Mouse (Mus musculus) Patski (cell line): ENCODE results near the gene Etv5. TPM values are rescaled to one million over a fixed set of nuclear protein-coding genes. Genes with fewer than 3 reads are reported as not detected.
"Not testable (repeated sequence)": the region's sequence is repeated elsewhere in the genome, so short reads cannot be mapped to it uniquely, and the experiment has no call there.

Experiments
- ATAC-seq: fragments of 100-300 bp; one replicate; pipeline ENCODE4 v1.8.0; 2021
- CTCF ChIA-PET: fragments of 350-600 bp; sonication (Branson Sonifier 250); formaldehyde crosslinking; loops from one replicate; lab custom pipeline; 2022; ENCODE audit warnings: inconsistent platforms; lab: Charles Lee
- POLR2A ChIA-PET: fragments of 350-600 bp; sonication (Branson Sonifier 250); formaldehyde crosslinking; loops from one replicate; lab custom pipeline; 2022; ENCODE audit warnings: antibody characterized with exemption, inconsistent platforms; lab: Charles Lee
- DNase-seq: peaks from one replicate; pipeline ENCODE4 v3.0.0-alpha.2; 2011; ENCODE audit warnings: low read depth, low spot score
- H3K27me3 ChIP-seq: fragments of 371-371 bp; one replicate; pipeline ENCODE4 v1.5.1; 2021
- CTCF ChIP-seq: fragments of 100-300 bp; IDR thresholded peaks from one replicate; pipeline ENCODE4 v1.5.1; 2021
- in situ Hi-C: fragments of 300-500 bp; cut with MboI; formaldehyde crosslinking; loops from 3 replicates; pipeline ENCODE4 v1.11.1; 2018; ENCODE audit warnings: low pct_unique_long_range_greater_than_20kb, mixed read lengths
- polyA plus RNA-seq: library from polyadenylated mRNA; unstranded; gene quantifications from one replicate; pipeline ENCODE4 v1.2.3, GENCODE M21; 2021

The Etv5 gene
- polyA plus RNA-seq, 1 experiment from 2014 or later = 23.7 TPM

DNA sequence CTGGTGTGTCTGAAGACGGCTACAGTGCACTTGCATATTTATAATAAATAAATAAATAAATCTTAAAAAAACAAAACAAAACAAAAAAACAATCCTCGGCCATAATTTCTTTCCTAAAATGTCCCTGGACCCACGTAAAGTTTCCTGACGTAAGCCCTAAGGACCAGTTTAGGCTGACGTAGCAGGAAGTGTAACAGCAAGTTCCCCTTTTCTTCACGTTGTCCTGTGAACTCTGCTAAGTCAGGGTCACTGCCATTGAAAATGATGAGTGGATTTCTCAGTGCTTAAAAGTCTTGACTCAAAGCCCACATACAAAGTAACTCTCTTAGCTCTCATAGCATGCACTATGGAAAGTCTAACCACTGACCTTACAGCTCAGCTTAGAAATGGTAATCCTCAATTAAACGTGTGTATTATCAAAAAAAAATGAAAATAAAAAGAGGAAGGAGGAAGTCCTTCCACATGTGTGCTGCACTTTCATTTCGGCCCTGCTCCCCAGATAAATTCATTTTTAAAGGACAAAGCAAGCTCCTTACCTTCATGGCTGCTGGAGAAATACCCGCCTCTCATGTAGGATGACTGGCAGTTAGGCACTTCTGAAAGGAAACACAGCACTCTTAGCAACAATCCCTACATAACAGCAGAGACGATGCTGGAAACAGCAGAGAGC lies 40.6 kb downstream of the Etv5 start:
- no peak for TF ChIP-seq CTCF
- DNase-seq = no peak
- in situ Hi-C loops = no loop called here
- CTCF ChIA-PET = no interaction called here
- ATAC-seq = no peak
- no peaks in the 10 kb centered on the region for H3K27me3 ChIP-seq
- POLR2A ChIA-PET = no interaction called here

DNA sequence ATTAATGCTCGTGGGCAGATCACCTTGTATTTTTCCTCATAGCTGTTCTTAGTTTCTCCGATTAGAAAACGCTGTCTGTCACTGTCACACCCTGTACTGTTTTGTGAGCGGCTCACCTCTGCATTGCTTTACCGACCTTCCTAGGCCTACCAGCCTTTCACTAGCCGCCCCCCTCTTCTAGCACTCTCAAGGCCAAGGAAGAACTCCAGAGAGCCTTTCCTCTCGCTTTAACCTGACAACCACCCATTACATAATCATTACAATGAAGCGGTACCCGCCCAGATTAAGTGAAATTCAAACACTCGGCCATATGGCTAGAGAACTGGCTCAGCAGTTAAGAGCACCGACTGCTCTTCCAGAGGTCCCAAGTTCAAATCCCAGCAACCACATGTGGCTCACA lies 41.2 kb downstream of the Etv5 start:
- in situ Hi-C loops = no loop called here
- no peak for TF ChIP-seq CTCF
- CTCF ChIA-PET = no interaction called here
- DNase-seq (no peak), ATAC-seq (no peak)
- no peaks in the 10 kb centered on the region for H3K27me3 ChIP-seq
- POLR2A ChIA-PET = no interaction called here

DNA sequence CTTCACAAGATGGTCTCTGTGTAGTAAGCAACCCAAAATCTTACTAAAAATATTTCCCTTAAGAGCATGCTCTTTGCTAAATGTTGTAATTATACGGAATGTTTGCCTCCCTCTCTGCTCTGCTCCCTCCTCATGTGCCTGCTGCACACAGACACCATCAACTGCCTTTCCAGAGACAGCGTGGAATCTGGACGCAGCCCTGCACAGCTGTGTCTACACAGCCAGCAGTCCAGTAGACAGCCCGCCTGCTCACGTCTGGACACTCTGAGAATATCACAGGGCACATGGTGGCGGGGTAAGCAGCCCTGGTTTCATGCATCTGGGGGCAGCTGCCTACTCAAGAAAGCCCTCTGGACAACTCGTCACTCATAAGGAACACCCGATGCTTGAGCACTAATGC lies 43.1 kb downstream of the Etv5 start:
- DNase-seq (no peak), ATAC-seq (no peak)
- no peaks in the 10 kb centered on the region for H3K27me3 ChIP-seq
- POLR2A ChIA-PET = no interaction called here
- TF ChIP-seq CTCF = no peak
- in situ Hi-C loops = no loop called here
- CTCF ChIA-PET = no interaction called here

DNA sequence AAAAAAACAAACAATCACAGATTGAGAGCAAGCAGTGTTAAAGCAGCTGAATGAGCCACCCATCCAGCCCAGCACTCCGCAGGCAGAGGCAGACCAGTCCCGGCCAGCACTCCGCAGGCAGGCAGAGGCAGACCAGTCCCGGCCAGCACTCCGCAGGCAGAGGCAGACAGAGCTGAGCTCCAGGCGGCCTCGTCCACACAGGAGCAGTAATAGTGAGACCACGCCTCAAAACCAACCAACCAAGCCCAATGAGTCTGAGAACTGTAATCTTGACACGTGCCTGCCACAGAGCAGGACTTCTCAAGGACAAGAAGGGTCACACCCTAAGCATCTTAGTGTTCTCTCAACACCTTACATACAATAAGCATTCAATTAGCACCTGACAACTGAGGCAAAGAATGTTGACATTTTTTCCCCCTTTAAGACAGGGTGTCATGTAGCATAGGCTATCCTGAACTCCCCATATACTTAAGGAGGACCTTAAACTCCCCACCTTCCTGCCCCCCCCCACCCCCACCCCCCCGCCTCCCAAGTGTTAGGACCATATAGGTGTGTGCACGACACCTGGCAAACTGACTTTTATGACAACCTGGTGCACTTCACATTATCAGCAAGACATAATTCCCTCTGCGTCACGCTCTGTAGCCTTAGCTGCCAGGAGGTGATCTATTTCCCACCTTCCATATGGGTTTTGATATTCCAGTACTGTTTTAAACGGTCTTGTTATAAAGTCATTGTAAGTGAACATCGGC lies 44.2 kb downstream of the Etv5 start:
- DNase-seq (no peak), ATAC-seq (no peak)
- ChIA-PET CTCF (no interaction called here), POLR2A (no interaction called here)
- in situ Hi-C loops = no loop called here
- H3K27me3 ChIP-seq = no peaks in the 10 kb centered on the region
- no peak for TF ChIP-seq CTCF

DNA sequence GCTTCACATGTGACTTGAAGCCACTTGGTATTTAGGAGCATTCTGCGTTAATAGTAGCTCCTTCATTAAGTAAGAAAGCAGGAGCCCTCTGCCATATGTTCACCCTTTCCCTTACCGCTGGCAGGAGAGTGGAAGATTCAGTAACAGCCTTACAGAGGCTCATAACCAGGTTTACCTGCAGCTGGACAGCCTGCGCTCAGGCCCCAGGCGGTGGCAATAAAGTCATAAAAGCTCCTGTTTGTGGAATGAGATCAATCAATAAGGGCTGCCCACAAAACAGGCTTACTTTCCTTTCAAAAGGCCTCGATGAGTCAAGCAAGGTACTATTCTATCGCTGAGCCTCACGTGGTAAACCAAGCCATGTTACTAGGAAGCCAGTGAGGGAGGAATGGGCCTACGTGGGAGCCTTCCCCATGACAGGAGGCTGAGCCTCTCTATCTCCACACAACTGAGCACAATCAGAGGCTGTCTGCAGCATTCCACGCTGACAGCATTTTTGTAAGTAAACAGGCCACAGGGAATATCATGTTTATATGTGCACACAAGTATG lies 49.1 kb downstream of the Etv5 start:
- CTCF ChIA-PET = no interaction called here
- TF ChIP-seq CTCF = no peak
- in situ Hi-C loops = no loop called here

DNA sequence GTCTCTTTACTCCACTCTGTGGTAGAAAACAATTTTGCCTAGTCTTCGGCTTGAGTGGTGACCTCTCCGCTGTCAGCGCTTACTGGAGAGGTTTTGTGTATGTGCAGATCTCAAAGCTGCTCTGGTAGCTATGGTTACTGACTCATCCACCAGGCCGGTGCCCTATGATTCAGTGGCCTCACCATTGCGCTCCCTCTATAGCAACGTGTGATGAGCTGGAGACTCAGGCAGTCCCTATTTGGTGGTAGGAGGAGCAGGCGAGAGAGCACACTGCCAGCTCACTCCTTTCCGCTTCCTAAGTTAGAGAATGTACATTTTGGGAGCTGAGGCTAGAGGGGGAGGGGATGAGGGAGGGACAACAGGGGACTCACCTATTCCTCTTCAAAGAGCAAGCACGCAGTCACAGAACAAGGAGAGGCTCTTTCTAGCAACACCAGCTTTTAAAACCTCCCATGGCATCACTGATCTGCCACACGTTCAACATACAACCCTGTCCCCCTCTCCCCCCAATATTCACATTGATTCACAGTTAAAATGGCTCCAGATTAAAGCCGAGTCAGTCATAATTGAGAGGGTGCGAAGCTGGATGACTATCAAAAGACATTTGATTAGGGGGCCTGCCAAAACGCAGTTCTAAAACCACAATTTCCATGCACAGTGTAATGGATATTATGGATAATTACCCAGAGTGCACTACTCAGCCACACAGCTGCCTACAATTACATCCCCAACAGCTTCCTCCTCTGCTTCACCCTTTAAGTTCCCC lies 50.2 kb downstream of the Etv5 start:
- DNase-seq = peak; percentile 43
- ChIA-PET POLR2A (interaction anchor here (0.6 to 1.1 kb wide), 3 partner anchors 39 to 74 kb away, joined by 3 to 5 read pairs (median 4); no protein-coding TSS in a partner anchor), CTCF (no interaction called here)
- TF ChIP-seq CTCF = no peak
- peak; percentile 91 for ATAC-seq
- H3K27me3 ChIP-seq = no peaks in the 10 kb centered on the region
- in situ Hi-C loops = no loop called here

More for the DNA sequence above, 49.1 kb downstream of the Etv5 start:
- ATAC-seq (no peak), DNase-seq (no peak)
- H3K27me3 ChIP-seq = no peaks in the 10 kb centered on the region
- POLR2A ChIA-PET = no interaction called here

DNA sequence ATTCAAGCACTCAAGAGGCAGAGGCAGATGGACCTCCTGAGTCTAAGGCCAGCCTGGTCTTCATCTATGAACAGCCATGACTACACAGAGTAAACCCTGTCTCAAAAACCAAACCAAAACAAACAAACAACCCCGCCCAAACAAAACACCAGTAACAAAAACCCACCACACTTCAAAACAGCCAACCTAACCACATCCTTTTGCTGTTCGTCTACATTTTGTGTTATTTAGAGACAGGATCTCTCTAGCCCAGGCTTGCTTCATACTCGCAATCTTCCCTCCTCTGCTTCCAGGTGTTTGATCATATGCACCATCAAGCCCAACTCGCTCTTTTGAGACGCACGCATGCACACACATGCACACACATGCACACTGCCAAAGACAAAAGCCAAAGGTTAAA lies 51.8 kb downstream of the Etv5 start:
- in situ Hi-C loops = no loop called here
- TF ChIP-seq CTCF = no peak
- no peak for ATAC-seq

DNA sequence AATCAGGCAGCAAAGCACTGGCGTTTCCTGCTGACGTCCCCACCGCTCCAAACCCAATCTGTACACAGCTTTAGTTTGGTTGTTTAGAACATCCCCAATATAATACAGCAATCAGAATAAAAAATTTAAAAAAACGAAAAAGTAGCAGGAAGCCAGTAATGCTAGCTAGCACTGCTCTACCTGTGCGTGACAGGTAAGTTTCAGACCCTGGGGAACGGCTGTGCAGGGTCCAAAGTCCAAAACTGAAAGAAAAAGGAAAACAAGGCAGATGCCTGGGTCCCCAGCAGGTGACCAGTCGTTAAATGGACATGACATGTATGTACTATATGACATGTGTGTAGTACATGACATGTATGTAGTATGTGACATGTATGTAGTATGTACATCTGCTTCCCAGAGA lies 57.5 kb downstream of the Etv5 start:
- DNase-seq, CTCF ChIA-PET, ATAC-seq, H3K27me3 ChIP-seq, POLR2A ChIA-PET, in situ Hi-C loops: not testable (repeated sequence)

More for the DNA sequence above, 51.8 kb downstream of the Etv5 start:
- H3K27me3 ChIP-seq = no peaks in the 10 kb centered on the region
- POLR2A ChIA-PET = no interaction called here
- no peak for DNase-seq
- CTCF ChIA-PET = no interaction called here

DNA sequence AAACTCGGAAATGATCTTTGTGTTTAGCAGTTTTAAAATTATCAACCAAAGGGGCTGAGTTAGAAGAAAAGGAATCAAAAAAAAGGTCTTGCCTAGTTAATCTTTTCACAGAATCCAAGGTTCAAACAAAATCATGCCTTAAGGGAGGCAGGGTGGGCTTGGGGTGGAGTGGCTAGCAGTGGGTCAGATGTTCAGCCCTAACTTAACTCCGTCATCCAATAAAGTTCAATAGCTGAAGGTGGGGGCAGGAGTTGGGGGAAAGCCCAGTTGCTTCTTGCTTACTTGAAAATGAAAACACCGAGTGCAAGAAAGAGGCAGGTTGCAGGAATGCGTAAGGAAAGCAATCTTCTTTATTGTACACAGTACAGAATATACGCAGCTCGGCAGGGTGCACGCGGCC lies 58.5 kb downstream of the Etv5 start:
- no peak for TF ChIP-seq CTCF
- POLR2A ChIA-PET = no interaction called here
- ATAC-seq (no peak), DNase-seq (no peak)
- in situ Hi-C loops = no loop called here
- H3K27me3 ChIP-seq = no peaks in the 10 kb centered on the region
- CTCF ChIA-PET = no interaction called here

DNA sequence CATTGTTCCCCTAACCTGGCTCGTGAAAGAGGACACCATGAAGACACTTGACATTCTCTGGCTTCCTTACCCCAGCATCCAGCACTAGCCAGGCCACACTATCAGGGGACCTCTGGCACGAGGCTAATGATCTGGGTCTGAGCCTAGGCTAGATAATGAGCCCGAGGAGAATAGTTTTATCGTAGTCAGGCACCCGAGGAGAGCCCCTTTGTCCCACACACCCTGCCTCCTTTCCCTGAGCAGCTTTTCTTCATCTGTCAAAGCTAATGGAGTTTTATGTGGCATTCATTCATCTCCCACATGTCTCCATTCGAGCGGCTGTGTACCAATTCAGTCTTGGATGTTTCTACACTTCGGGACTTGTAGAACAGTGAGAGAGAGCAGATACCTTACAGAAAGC lies 59.5 kb downstream of the Etv5 start:
- ChIA-PET CTCF (no interaction called here), POLR2A (no interaction called here)
- in situ Hi-C loops = loop anchor here (5.0 kb wide), 1 partner anchor 167 kb away; no protein-coding TSS in a partner anchor
- no peak for TF ChIP-seq CTCF
- H3K27me3 ChIP-seq = no peaks in the 10 kb centered on the region
- DNase-seq (no peak), ATAC-seq (no peak)
